Mouse (Mus musculus): ENCODE results near the gene Rgs6.

DNA sequence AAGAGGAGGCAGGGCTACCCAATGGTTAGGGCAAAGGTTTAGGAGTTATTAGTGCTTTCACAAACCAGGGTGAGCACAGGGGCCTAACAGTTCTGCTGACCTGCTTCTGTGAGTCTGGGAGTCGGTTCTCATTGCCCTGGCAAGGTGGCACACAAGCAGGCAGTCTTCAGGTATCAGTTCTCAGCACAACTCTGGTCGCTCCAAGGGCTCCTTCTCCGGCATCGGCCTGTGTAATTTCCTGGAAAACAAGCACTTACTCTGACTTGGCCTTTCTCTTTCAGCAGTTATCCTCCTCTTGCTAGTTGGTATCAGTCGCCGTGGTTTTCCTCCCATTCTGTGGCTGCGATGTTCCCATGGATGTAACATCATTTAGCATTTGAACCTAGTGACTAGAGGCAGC, 38.0 kb upstream of the Rgs6 start:
- TF ChIP-seq CTCF (IDR thresholded peaks at IDR 0.05; ENCODE audit: low read depth, low read length) = no peak
- no peak for TF ChIP-seq POLR2A (IDR thresholded peaks at IDR 0.05; ENCODE audit: extremely low read depth, insufficient read depth, low read length)
